Mouse (Mus musculus): ENCODE measurements around the gene Igbp1. TPM values are rescaled to one million over a fixed set of nuclear protein-coding genes. Genes with fewer than 3 reads are reported as not detected.

Igbp1 gene
- 10 to 100 TPM; 36.3 to 38.9 (median 37.6) TPM for total RNA-seq (2022)

DNA sequence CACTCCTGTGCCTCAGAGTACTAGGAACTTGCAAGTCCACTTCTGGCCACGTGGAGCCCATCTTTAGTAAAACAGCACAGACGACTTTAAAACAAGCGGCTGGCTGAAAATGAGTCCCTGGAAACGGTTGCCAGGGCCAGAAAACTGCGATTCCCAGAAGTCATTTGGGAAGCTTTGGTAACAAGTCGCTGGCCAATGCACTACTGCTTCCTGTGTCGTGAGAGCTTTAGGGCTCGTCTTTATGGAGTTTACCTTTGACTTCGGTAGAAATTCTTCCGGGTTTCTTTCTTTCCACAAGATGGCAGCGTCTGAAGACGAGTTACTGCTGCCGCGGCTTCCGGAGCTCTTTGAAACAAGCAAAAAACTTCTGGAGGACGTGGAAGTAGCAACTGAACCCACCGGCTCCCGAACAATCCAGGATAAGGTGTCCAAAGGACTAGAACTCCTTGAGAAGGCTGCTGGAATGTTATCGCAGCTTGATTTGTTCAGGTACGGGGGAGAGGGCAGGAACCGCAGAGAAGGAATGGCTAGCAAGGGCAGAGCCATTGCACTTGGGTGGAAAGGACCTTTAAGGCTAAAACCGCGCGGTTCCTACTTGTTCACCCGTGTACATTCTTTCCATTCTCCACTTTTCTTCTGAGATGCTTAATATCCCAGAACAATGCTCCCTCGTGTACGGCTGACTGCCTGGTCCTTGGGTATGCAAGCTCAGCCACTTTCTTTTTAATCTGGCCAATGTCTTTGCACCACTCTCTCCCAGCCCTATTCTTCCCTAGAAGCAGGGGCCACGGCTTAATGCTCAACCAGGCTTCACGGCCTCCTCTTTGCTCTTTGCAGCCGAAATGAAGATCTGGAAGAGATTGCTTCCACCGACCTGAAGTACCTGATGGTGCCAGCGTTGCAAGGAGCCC is at the start of gene Igbp1:
TSS of gene Igbp1 (plus strand) at position 224 of the 911 bp plus-strand sequence.
- peak; percentile 77 to 83 for DNase-seq (ENCODE audit: low spot score in 2 of 2)

DNA sequence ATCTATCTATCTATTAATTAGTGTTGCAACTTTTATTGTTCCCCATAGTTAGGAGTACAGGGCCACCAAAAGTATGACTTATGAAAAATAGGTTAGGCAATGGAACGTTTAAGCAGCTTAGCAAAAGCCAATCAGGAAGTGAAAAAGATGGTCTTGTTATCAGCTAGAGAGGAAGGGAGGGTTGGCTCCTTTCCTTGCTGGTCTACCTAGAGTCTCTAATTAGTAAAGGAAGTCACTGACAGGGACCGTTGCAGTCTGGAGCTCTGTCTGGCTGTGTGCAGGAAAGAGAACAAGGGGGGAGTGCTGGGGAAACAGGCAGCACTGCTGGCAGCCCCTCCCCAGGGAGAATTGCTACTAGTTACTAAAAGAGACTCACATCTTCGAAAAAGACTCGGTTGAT is 26.0 kb upstream of the Igbp1 start:
- no peak for DNase-seq (ENCODE audit: low spot score in 2 of 2)

DNA sequence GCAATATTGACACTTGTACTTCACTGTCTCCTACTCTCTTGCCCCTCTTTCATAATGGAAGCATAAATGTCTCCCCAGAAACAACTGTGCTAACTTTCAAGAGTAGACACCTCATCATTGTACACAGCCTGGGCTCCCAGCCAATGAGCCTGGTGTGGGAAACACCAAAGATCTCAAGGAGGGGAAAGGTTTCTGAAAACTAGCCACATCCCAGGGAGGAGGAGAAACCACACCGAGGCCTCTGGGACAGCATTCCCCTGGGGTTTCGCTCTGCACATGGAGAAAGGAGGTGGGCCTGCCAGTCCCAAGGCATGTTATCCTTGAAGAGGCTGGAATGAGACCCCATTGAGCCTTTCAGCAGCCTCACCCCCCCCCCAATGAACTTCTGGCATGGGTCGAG is 24.0 kb upstream of the Igbp1 start:
- DNase-seq (ENCODE audit: low spot score in 2 of 2): no peak

DNA sequence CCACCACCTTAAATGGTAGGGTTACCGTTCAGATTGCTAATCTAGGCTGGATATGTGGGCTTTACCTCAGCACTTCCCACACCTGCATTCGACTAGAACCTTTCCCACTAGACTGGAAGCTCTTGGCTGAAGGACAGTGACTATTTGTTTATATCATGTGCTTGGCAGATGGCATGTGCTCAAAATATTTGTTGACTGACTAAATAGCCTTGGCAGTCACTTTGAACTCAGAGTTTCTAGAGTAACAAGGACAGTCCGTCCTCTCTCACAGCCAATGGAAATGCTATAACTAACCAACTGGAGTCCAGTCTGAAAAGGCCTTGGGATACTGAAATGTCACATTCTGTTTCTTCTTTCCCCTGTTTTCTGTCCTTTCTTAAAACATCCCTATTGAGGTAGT is 22.6 kb upstream of the Igbp1 start:
- DNase-seq (ENCODE audit: low spot score in 2 of 2): no peak

DNA sequence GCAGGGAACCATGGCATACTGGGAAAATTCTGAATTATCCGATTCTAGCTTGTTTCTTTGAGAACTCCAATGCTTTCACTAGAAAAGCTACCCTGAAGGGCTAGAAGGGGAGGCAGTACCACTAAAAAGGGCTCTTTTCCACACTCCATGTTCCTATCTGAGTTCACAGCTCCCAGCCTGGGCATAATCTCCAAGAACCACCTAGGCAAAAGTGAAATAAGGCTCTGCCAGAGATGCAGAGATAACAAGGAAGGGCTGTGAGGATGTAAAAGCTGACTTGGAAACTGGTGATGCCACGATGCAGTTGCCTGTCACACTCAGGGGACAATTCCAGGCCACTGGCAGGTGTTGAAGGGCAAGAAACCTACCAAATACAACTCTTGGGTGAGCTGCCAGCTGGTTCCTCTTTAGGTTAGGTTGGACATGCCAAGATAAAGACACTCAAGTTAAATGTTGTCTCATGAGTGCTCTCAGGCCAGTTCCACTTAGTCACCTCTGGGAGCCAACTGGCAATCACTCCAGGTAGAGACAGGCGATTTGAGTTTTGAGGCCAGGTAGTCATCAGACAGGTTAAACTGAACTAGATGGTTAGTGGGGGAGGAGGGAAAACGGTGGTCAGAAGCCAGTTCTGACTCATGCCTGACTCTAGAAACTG is 18.4 kb upstream of the Igbp1 start:
- no peak for DNase-seq (ENCODE audit: low spot score in 2 of 2)

DNA sequence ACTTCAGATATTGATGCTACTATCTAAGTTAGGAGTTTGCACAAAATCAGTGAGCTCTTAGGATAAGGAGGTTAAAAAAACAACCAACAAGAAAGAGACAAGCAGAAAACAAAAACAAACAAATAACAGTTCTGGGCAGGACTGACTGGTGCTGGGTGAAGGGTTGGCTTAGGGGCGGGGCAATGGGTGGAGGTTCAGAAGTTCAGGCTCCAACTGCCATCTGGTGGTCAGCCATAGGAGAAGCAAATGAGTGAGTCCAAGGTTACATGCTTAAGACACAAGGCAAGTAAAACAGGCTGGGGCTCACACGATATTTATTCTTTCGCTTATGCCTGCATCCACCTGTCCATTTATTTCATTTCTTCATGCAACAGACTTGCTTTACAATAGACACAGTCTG is 13.8 kb upstream of the Igbp1 start:
- peak; percentile 22 to 34 for DNase-seq (ENCODE audit: low spot score in 2 of 2)

DNA sequence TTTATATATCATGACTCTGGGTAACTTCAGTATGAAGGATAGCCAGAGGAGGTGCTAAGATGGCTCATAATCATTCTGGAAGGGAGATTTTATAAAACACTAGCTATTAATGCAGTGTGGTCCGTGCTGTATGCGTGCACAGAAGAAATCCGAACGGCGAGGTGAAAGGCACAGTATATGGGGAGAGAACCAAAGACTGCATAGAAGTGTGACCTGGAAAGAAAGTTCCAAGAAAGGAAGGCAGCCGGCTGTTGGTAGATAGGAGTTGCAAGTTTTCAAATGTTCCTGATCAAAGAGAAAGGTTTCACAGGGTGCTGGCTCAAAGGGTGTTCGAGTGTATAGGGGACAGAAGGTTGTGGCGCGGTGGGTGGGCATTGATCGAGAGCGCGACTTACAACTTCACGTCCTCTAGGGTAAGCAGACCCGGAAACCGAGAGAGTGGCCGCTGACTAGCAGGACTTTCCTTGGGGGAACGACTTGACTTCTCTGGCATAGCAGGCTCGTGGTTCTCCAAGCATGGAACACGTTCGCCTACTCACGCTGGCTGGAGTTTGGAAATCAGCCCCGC is 507 bp upstream of the Igbp1 start:
- no peak for DNase-seq (ENCODE audit: low spot score in 2 of 2)

DNA sequence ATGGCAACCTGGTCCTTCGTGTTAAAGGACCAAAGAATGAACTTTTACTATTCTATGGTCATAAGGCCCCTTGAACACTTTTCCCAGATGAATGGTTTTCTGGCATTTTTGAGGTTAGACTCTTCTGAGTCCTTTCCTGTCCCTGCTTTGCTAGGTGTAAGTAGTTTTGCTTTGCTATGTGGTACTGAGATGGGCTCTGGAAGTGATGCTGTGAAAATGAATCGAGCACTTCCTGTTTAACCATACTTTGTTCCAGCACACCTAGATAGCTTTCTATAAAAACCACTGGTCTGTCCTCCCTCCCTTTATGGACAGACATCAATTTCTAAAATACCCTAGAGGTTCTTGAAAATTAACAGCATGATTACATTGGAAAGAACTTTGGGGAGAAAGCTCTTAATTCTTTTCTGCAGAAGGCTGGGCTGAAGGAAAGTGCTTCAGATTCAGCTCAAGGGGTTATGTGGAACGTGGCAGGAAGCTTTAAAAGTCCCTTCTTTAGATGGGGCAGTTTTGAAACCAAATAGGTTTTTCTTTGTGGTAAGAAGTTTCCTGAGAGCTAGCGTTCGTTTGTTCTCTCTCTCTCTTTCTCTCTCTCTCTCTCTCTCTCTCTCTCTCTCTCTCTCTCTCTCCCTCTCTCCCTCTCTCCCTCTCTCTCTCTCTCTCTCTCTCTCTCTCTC is 10.2 kb downstream of the Igbp1 start:
- no peak for DNase-seq (ENCODE audit: low spot score in 2 of 2)

DNA sequence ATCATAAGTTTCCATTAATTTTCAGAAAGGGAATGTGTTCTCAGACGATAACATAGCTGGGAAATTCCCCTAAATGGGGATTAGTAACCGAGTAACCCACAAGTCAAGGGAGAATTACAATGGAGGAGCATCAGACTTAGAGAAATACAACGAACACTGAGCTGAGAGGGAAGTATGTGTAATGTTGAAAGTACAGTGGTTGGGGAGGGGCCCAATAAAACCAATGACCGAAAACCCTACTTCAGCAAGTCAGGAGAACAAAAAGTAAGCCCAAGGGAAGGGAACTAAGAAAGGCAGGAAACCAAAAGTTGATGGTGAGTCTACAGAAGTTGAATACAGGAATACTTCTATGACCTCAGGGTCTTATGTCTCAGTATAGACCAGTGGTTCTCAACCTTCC is 14.1 kb downstream of the Igbp1 start:
- no peak for DNase-seq (ENCODE audit: low spot score in 2 of 2)

DNA sequence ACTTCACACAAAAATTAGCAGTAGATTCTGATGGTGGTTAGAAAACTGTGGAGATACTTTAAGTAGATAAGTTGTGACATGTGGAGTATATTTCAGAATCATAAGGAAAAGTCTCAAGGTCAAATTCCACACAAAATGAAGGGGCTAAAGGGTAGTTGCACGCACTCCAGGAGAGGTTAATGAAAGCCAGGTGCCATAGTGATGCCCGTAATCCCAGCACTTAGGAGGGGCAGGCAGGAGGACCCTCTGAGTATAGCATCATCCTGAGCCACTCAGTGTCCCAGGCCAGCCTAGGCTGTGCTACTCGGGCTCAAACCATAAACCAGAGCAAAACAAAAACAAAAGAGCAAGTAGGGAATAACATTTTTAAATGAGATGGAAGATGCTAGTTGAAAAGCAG is 15.8 kb downstream of the Igbp1 start:
- DNase-seq (ENCODE audit: low spot score in 2 of 2): no peak

DNA sequence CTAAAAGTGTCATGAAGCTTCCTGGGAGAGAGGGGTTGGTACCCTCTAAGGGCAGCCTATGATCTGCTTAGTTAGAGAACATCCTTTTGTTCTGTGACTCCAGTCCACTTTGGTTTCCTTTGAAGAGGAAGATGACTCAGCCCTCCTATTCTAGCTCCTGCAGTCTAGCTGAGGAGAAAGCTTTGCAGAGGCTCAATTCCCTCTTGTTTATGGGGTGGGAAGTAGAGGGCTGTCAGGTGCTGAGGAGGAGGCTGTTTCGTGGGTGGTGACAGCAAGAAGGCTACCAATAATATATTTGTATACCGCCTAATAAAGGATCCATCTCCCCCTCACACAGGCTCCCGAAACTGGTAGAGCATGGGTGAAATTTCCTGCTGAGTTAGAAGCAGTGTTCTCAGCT is 22.6 kb downstream of the Igbp1 start:
- DNase-seq (ENCODE audit: low spot score in 2 of 2): no peak

DNA sequence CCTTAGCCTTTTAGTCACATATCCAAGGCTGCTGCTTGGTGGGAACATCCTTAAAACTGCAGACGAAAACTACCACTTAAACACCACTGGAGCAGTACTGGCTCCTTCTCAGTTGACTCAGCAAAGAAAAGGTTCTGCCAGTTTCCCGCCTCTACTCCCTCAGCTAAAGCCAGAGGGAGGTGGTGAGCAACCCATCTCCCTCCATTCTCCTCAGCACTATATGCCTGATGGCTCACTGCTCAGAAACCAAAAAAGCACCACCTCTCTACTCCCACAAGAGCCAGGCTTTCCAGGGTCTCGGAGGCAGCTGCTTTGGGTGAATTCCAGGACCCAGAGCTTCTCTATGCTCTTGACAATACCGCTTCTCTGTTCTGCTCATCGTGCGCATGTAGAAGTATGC is 23.5 kb downstream of the Igbp1 start:
- peak in 1 of 2 experiments; percentile 6 for DNase-seq (ENCODE audit: low spot score in 2 of 2)

DNA sequence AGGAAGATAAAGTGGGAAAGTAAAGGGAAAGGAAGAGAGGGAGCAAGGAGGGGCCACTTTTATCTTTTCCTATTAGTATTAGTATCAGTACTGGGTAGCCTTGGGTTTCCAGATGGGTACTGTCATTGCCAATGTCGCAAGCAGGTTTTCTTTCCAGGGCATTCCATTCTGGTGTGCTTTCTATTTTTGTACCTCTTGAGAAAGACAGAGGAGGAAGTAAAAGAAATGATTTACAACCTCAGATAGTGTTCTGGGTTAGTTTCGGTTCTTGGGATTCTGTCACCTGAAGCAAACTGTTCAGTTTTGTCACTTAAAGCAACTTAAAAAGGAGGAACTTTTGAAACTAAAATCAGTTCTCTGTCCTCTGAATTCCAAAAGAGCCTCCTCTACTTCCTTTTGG is 24.4 kb downstream of the Igbp1 start:
- DNase-seq (ENCODE audit: low spot score in 2 of 2): no peak

DNA sequence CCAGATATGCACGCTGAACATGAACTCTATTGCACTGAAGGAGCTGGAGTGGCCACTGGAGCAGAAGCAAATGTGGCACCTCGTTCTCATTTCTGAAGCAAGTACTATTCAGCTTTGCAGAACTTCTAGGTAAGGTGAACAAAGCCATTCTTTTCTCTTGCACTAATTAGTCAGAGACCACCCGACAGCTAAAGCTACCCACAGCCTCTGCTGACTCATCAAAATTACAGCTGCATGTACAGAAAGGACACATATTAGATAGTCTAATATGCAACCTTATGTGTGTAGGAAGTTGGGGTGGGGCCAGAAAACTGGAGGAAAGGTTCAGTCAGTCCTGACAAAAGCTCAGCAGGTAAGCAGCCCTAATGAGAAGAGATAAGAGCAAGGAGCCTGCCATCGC is 30.4 kb downstream of the Igbp1 start, which contains the start of gene Dgat2l6:
TSS of gene Dgat2l6 (plus strand) at position 368 of the 400 bp plus-strand sequence.
- no peak for DNase-seq (ENCODE audit: low spot score in 2 of 2)

DNA sequence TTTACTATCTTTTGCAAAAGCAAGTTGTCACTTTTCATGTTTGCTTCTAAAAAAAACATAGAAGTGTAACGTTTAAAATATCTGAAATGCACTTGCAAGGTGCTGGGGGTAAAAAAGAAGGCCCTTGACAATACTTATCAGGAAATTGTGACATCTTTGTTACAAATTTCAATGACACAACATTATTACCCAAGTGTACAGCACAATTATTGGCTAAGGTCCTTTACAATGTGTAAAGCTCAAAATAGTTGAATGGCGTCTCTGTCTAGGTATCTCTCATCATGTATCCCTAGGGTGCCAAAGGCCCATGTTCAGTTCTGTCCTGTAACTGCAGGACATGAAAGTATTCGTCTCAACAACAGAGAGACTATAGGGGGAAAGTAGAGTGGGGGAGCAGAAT is 61.9 kb downstream of the Igbp1 start:
- DNase-seq (ENCODE audit: low spot score in 2 of 2): no peak

DNA sequence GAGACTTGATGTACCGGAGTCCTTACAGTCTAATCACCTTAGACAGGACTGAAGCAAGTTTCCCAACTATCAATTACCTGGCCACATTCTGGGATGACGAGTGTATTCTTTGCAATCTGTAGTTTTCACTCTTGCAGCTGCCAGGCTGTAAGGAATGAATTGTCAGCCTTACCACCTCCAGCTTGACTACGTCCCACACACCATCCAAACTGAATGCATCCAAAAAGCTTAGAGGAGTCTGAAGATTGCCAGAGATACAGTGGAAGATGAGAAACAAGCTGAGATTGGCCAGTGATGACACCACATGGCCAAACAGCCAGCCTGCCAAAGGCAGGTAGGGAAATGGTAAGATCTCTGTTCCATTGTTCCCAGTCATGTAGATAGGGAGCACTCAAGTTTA is 71.6 kb downstream of the Igbp1 start:
- no peak for DNase-seq (ENCODE audit: low spot score in 2 of 2)

Other genes starting within 250 kb of the Igbp1 start
- not detected for gene Otud6a, start 65.3 kb upstream of the Igbp1 start, total RNA-seq (2022)
- not detected for gene Awat2, start 51.6 kb upstream of the Igbp1 start, total RNA-seq (2022)
- gene Dgat2l6, start 30.5 kb downstream of the Igbp1 start, total RNA-seq (2022): under 1 TPM; 0.50 to 0.96 (median 0.60) TPM
- gene Awat1, start 78.0 kb downstream of the Igbp1 start, total RNA-seq (2022): not detected
- gene P2ry4, start 100.6 kb downstream of the Igbp1 start, total RNA-seq (2022): under 1 TPM in 1 of 4 experiments, not detected in 3; 0.14 TPM
- 1 to 10 TPM in 1 of 4 experiments, under 1 TPM in 2, not detected in 1; 0.43 to 1.1 (median 0.52) TPM for gene Arr3, start 111.2 kb downstream of the Igbp1 start, total RNA-seq (2022)
- under 1 TPM; 0.29 to 0.57 (median 0.44) TPM for gene Kif4, start 131.4 kb downstream of the Igbp1 start, total RNA-seq (2022)
- 10 to 100 TPM; 38.4 to 48.0 (median 39.5) TPM for gene Pdzd11, start 132.3 kb downstream of the Igbp1 start, total RNA-seq (2022)
- gene Gdpd2, start 235.6 kb downstream of the Igbp1 start, total RNA-seq (2022): 10 to 100 TPM; 10.5 to 17.9 (median 15.4) TPM

Measured in layer of hippocampus, adult 8-10 months (tissue).